Mouse (Mus musculus): ENCODE data around the gene Zfp354c. TPM values are rescaled to one million over a fixed set of nuclear protein-coding genes. Genes with fewer than 3 reads are reported as not detected.
A peak's percentile ranks its signal among the peaks of the same experiment; 100 is the strongest.

Zfp354c gene
- total RNA-seq (2021): 10 to 100 TPM; 59.8 to 66.1 TPM
- long read RNA-seq, full-length matches to known transcripts: 2 of 18 reads
- long read RNA-seq, partial matches to known transcripts: 0 of 18 reads
- long read RNA-seq, other reads (novel, unspliced or antisense): 16 of 18 reads

DNA sequence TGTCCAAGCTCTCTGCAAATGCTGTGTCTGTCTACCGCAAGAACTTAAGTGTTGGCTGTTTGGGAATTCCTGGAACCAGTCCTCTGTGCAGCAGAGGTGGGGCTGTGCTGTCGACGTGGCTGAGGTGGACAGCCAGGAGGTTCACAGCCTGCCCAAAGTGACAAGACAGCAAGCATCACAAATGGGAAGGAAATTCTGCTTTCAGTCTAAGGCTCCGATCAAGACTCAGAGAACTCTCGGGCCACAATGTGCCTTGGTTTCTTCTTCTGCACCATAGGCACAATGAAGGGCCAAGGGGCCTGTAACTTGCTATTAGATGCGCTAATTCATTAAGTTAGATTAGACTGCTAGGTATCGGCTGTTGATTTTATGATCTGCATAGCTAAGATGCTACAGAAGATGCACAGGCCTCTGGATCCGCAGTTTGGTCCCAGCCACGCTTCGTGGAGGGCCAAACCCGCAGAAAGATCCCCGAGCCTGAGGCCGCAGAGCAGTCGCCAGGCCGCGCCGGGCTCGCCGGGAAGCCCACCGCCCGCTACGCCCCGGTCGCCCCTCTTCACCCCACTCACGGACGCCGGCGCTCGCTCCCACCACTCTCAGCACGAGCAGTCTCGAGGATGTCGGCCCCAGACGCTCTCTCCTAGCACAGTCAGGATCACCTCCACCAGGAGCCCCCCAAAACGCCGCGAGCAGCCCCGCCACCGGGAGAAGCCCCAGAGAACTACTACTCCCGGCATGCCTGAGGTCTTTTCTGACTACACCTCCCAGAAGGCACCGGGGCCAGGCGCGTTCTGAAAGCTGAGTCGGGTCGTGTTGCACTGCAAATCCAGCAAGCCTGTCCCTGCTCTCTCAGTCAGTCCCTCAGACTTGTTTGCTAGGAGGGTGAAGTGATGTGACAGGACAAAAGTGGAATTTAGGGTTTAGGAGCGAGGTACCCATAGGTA lies at the start of gene Zfp354c:
TSS of gene Zfp354c (minus strand) at position 715 of the 944 bp plus-strand sequence.
- peak; percentile 84 to 91 for DNase-seq (ENCODE audit: low spot score in 2 of 2)

DNA sequence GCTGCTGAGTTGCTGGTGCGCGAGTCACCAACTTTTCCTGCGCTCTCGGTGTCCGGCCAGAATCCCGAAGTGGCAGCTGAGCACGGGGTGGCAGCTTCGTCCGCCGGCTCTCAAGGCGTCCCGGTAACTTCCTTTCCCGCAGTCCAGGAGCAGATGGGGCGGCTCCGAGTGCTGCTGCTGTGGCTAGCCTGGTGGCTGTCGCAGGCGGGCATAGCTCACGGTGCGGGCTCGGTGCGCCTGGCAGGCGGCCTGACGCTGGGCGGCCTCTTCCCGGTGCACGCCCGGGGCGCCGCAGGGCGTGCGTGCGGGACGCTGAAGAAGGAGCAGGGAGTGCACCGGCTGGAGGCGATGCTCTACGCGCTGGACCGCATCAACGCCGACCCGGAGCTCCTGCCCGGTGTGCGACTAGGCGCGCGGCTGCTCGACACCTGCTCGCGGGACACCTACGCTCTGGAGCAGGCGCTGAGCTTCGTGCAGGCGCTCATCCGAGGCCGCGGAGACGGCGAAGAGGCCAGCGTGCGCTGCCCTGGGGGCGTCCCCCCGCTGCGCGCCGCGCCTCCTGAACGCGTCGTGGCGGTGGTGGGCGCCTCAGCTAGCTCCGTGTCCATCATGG lies 23.6 kb upstream of the Zfp354c start:
- no peak for DNase-seq (ENCODE audit: low spot score in 2 of 2)

DNA sequence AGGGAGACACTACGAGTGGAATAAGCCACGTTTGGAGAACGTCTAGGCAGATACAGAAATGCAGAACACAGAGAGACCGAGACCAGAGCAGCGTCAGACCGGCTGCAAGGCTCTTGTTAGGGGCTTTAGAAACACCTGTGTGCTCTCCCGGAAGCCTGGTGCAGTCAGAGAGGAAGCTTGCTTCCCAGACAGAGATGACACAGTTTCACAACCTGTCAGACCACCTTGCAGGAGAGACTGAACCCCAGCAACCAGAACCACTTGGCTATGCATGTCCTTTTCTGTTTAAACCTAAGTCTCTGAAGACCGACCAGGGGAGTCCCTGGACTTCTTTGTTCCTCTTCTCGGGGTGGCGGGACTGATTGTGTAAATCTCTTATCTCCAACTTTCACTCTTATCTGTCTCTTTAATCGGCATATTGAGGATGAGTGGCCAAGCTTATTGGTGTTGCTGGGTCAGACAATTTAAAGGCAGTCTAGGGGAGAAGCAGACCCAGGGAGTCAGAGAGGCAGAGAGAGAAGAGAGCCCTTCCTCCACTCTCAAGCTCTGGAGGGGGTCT lies 22.7 kb upstream of the Zfp354c start, which contains the start of gene Grm6:
TSS of gene Grm6 (plus strand) at position 509 of the 559 bp plus-strand sequence.
- DNase-seq (ENCODE audit: low spot score in 2 of 2): no peak

DNA sequence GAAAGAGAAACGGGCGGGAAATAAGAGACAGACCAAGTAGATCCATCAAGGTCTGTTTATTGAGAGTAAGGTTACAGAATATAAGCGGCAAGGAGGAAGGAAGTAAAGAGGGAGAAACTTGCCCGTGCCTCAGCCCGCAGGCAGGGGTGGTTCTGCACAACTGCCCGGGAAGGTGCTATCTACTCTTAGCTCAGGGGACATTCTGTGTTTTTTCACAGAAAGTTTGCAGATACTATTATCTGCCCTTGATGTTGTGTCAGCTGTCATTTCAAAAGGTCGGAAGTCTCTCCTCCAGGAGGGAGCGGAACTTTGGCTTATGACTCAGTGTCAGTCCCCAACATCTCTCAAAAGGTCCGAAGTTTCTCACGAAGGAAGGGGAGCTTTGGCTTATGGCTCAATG lies 21.8 kb upstream of the Zfp354c start:
- DNase-seq (ENCODE audit: low spot score in 2 of 2): no peak

DNA sequence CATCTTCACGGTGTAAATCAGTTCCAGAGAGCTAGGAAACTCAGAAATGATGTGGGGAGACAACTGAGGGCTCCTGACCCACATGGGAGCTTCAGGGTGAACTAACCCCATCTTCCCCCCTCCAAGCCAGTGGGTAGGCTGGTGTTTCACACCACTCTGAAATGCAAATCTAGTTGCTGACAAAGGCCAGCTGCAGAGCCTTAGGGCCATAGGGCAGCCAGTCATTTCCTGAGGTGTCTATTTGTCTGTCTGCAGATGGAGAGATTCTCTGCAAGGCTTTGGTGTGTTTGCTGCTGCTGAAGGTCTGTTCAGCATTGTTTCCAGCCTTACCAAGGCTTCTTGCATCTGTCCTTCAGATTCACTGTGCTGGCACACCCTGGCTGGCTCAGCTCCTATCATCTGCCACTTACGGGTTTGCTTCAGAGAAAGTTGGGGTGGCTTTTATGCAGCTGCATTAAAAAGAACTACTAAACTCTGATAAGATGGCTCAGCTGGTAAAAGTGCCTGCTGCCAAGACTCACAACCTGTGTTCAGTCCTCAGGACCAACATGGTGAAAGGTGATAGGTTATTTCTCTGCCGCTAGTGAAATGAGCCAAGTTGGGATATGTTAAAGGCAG lies 21.1 kb upstream of the Zfp354c start:
- no peak for DNase-seq (ENCODE audit: low spot score in 2 of 2)

DNA sequence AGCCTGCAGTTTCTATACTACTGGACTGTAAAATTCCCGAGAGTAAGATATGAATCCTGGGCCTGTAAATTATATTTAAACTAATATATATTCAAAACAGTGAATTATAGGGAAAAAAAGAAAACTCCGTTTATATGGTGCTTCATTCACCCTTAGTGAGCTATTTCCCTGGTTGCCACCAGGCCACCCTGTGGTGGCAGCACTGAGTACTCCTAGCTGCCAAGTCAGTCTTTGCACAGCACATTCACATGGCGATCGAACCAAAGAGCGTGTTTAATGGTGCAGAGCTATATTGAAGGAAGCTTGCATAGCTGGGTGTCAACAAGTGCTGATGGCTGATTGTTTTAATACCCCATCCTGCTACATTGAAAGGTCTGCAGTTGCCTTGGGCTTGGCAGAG lies 19.5 kb upstream of the Zfp354c start:
- peak in 1 of 2 experiments; percentile 33 for DNase-seq (ENCODE audit: low spot score in 2 of 2)

DNA sequence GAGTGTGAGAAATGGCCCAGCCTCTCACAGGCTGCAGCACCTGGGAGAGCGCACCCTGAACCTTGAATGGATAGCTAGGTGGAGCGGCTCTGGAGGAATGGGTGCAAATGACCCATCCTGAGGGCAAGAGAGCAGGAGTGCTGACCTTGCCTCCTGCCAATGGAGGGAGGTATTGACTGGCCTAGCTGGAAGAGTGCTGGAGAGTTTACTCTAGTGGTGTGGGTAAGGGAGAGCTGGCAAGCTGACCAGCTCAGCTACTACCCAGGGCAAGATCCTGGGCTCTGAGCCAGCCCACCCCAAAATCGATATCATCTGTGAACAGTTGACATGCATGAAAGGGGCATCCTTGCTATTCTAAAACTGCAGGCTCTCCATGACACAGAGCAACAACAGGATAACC lies 18.4 kb upstream of the Zfp354c start:
- DNase-seq (ENCODE audit: low spot score in 2 of 2): no peak

DNA sequence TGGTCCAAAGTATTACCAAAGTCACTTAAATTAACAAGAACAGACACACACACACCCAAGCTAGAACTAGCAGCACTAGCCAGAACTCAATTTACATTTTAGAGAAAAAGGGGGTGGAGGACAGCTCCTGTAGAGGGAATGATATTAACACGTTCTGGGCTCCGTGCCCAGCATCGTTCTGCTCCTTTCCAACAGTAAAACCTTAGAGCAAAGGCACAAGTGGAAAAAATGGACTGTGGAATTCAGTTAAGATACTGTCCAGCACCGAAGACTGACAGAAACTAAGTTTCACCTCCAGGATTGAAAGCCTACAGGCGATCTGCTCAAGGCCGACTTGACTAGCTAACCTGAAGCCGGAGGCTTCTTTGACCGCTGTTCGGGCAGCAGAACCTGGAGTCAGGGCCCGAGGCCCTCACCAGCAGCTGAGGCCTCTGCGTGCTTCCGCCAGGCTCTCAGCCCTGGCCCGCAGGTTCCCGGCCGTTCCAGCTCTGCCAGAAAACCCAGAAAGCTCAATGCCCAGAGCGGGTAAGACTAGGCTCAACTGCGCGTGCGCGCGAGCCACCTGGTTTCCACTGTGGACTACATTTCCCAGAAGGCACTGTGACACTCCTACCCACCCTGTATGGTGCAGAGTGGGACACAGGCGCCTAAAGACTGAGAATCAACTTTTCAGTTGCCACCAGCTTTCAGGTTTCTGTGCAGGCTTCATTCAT lies 13.7 kb upstream of the Zfp354c start, which contains the start of gene Zfp879:
TSS of gene Zfp879 (minus strand) at position 530 of the 713 bp plus-strand sequence.
- DNase-seq (ENCODE audit: low spot score in 2 of 2): peak; percentile 90 to 94

DNA sequence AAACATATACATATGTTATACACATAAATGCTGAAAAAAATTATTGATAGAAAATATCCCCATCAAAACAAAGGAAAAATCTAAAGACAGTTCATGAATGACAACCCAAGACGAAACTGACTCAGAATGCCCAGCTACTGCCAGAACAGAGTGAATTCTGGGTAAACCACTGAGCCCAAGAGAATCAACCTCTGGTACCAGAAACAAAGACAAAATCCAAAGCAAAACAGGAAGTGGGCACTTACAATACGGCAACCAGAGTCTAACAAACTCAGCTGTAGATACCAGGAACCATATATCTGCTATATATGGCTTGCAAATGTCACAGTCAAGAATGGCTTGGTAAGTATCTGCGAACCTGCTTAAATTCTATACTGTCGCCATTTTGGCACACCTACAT lies 8.2 kb upstream of the Zfp354c start:
- no peak for DNase-seq (ENCODE audit: low spot score in 2 of 2)

DNA sequence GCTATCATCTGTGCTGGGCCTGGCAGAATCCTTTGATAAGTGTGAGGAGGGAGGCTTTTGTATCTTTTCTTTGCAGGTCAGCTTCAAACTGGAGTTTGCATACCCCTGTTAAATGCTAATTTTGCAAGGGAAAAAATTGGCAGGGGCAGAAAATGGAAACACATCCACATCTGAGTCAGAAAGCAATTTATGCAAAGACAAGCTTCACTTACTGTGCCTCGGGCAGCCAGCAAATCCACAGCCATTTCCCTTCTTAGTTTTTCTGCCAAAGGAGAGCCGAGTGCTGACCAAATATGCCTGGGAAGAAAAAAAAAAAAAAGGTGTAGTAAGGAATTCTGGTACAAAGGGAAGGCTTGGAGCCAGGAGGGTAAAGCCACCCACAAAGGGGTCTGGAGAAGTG lies 1.3 kb downstream of the Zfp354c start:
- DNase-seq (ENCODE audit: low spot score in 2 of 2): no peak

DNA sequence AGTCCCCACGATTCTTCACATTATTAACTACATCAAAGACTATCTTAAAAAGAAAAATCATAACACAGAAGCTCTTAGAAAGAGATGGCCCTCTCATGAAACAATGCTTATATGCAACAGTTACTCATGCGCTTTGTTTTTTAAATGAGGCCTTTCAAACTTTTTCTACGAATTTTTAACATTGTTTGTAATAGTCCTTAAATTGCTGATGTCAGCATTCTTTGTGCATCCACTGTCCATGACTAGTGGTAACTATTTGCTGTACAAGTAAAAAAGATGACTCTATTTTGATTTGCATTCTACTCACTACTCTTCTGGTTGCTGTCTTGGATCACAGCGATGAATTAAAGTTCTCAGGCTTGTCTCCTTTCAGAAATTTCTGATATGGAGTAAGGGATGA lies 13.3 kb downstream of the Zfp354c start:
- DNase-seq (ENCODE audit: low spot score in 2 of 2): no peak

DNA sequence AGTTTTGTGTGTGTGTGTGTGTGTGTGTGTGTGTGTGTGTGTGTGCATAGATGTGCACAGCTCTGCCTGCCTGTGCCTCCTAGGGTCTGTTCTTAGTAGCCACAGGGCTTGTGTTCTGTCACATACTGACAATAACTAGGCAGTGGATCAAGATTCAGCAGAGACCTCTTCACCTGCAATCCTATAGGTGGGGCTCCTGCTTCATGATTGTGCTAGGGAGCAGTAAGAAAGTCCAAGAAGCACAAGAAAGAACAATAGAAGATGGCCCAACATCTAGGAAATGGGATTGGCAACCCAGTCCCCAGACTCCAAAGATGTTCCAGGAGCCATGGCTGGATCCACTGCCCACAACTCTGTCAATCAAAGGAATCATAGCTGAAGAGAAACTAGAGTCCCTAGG lies 28.7 kb downstream of the Zfp354c start:
- no peak for DNase-seq (ENCODE audit: low spot score in 2 of 2)

DNA sequence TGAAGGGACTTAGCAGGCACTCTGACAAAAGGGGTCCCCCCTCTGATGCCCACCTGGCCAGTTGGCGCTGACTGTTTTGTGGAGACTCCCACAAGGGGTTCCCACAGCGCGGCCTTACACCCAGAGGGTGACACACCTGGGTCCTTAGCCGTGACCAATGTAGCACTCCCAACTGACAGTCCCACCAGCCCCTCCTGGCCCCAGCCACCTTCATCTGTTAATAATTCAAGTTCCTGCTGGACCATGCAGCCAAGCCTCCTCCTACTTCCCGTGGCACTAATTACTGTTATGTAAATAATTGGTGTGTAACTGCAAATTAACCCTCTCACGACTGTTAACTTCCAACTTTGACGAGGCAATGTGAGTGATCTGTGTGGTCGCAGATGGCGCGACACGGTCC lies 29.9 kb downstream of the Zfp354c start:
- DNase-seq (ENCODE audit: low spot score in 2 of 2): no peak

DNA sequence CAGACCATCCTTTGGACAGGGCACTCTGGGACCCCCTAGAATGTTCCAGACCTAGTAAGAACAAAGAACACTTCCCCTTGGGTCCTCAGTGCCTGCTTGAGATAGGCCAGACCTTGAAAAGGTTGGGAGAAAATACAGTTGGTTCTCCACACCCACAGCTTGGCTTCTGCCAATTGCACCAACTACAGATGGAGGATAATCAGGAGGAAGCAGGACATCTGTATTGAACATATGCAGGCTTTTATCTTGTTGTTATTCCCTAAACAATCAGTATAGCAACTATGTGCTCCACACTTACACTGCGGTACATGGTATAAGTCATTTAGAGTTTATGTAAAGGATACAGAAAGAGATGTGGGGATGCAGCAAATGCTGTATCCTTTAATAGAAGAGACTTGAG lies 56.5 kb downstream of the Zfp354c start:
- no peak for DNase-seq (ENCODE audit: low spot score in 2 of 2)

DNA sequence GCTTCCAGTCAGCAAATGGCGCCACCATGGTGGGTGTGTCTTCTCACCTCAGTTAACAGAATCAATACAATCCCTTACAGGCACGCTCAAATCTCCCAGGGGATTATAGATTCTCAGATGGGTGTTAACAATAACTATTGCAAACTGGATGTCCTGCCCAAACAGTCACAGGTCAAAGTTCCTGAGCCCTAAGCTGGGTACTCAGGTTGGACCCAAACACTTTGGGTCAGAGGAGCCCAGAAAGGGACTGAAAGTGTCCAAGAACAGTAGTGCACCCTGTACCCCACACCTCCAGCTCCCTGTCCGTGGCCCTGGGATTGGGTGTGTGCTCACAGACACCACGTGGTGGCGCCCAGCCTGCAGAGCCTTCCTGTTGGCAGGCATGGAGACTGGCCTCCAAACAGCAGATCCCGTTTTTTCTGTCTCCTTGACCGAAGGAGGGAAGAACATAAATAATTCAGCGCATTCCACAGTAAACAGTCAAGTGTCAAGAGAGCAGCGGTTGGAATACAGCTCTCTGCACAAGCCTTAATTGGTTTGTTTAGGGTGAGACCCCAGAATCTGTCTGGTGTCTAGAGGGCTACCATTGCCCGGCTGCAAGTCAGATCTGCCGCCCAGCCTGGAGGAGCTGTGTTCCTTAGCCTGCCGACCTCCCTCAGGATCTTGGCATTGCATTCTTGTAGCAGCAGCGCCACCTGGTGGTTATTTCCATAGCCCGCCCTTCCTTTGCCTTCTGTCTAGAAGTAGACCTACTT lies 58.4 kb downstream of the Zfp354c start:
- peak; percentile 94 for DNase-seq (ENCODE audit: low spot score in 2 of 2)

DNA sequence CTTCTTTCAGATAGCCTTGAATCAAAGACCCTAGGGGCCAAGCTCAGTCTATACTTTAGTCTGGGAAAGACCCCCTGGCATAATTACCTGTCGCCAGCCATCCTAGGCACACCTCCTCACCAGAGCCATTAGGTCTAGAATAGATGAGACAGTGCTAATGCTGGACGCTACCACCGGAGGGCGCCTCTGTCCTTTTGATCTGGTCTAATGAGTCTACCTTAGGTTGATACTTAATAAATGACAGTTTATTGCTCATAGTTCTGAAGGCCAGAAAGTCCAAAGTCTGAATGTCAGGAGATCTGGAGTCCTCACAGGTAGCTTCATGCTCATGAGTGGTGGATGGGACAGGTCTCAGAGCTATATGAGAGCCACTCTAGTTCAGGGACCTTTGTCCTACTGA lies 60.5 kb downstream of the Zfp354c start:
- DNase-seq (ENCODE audit: low spot score in 2 of 2): peak; percentile 47 to 62

DNA sequence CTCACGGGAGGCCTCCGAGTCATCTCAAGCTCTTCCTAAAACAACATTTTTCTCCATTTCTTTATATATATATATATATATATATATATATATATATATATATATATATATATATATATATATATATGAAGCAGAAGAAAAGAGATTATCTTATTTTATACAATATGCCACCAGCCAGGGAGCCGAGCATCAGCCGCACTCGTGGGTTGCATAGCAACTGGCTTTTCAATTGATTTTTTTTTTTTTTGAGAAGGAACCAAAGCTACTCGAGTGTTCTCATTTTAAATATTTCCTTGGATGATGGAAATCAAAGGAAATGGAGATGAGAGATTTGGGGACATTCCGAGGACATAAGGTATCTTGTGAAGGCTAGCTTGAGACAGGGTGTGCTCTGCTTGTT lies 61.1 kb downstream of the Zfp354c start:
- DNase-seq (ENCODE audit: low spot score in 2 of 2): no peak
